Mouse (Mus musculus) layer of hippocampus, adult 9-10 months (tissue): ENCODE measurements around the gene Sgip1.

Experiments used
- DNase-seq: peaks from one replicate; pipeline ENCODE4 v3.0.0; 2022; ENCODE audit warnings: low spot score

Sgip1 gene

GRCm38 (mm10) chr4:102840956-102841729 lies 100.0 kb downstream of the Sgip1 start:
- DNase-seq = no peak

- no peak for DNase-seq
Measured at GRCm38 (mm10) chr4:102850498-102850897, 109.4 kb downstream of the Sgip1 start.

GRCm38 (mm10) chr4:102851161-102851560 lies 110.1 kb downstream of the Sgip1 start:
- DNase-seq = no peak

GRCm38 (mm10) chr4:102852290-102852689 lies 111.2 kb downstream of the Sgip1 start:
- DNase-seq = no peak

- no peak for DNase-seq
Measured at GRCm38 (mm10) chr4:102852808-102853207, 111.7 kb downstream of the Sgip1 start.

- no peak for DNase-seq
Measured at GRCm38 (mm10) chr4:102853330-102854022, 112.4 kb downstream of the Sgip1 start.

GRCm38 (mm10) chr4:102854928-102855892 lies 114.1 kb downstream of the Sgip1 start:
- no peak for DNase-seq

- no peak for DNase-seq
Measured at GRCm38 (mm10) chr4:102856086-102856485, 115.0 kb downstream of the Sgip1 start.

- no peak for DNase-seq
Measured at GRCm38 (mm10) chr4:102859259-102860194, 118.4 kb downstream of the Sgip1 start.

- DNase-seq = no peak
Measured at GRCm38 (mm10) chr4:102862751-102863710, 121.9 kb downstream of the Sgip1 start.

GRCm38 (mm10) chr4:102866531-102866930 lies 125.4 kb downstream of the Sgip1 start:
- DNase-seq = no peak

GRCm38 (mm10) chr4:102871274-102871673 lies 130.2 kb downstream of the Sgip1 start:
- no peak for DNase-seq

GRCm38 (mm10) chr4:102883142-102883541 lies 142.0 kb downstream of the Sgip1 start:
- DNase-seq = no peak

GRCm38 (mm10) chr4:102884228-102884627 lies 143.1 kb downstream of the Sgip1 start:
- DNase-seq = no peak

- no peak for DNase-seq
Measured at GRCm38 (mm10) chr4:102886459-102886858, 145.4 kb downstream of the Sgip1 start.

GRCm38 (mm10) chr4:102886902-102887301 lies 145.8 kb downstream of the Sgip1 start:
- DNase-seq = no peak

GRCm38 (mm10) chr4:102887770-102888689 lies 146.9 kb downstream of the Sgip1 start:
- DNase-seq = peak; percentile 47

- no peak for DNase-seq
Measured at GRCm38 (mm10) chr4:102895866-102896265, 154.8 kb downstream of the Sgip1 start.

GRCm38 (mm10) chr4:102898987-102899386 lies 157.9 kb downstream of the Sgip1 start:
- no peak for DNase-seq
